Mouse (Mus musculus): ENCODE data around the gene Fmnl2.

- TF ChIP-seq POLR2A (IDR thresholded peaks at IDR 0.05; ENCODE audit: low read depth, low read length) (no peak), CTCF (IDR thresholded peaks at IDR 0.05; ENCODE audit: extremely low read depth, insufficient read length, insufficient replicate concordance, low read depth, low read length) (no peak)
Observed at GRCm38 (mm10) chr2:53106056-53106455, 248.4 kb downstream of the Fmnl2 start.
